In the genomic region with DNA sequence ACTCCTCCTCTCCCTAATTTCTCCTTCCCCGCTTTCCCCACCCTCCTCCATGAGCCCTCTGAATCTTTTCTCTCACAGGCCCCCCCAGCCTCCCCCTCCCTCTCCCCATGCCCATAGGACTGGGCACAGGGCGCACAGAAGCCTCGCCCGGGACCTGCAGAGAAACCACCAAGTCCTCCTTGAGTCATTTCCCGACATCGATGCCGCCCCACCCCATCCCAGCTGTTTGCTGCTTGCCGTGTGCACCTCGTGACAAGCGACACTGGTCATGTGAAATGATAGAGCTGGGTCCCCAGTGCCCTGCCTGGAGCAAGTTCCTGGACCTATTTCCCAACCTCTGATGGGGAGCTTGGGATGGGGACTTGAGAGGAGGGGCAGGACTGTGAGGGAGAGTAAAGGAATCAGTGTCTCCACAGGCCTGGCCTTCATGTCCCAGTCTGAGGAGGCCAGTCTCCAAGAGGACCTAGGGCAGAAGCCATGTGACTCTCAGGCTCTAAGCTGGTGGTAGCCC, we compare ENCODE assay signal across 8 mouse cellular contexts. TPM values are rescaled to one million over a fixed set of nuclear protein-coding genes. Genes with fewer than 3 reads are reported as not detected.
DNase-seq lines count a peak whose midpoint lies in the region; ATAC-seq and TF ChIP-seq lines count a peak whose summit lies in the region.

No protein-coding gene starts in this region.

- DNase-seq in lung, adult 18-20 months = peak; percentile 80 to 81
- no peak for DNase-seq in lung, adult 2 months
- peak; percentile 54 for DNase-seq in embryonic facial prominence, embryonic 14.5 days (ENCODE audit: low spot score)
- peak; percentile 49 to 51 for DNase-seq in kidney, postnatal 36 days
- DNase-seq in right cerebral cortex, adult 2 months (ENCODE audit: low spot score in 2 of 2) = no peak
- no peak for DNase-seq in spleen, postnatal 10 days (ENCODE audit: low spot score in 2 of 2)

- peak overlapping the region; percentile 64 for H3K27ac ChIP-seq in embryonic facial prominence, embryonic 14.5 days (replicated peaks; ENCODE audit: low read depth, low read length)
- peak overlapping the region in 1 of 2 experiments; percentile 39; a peak in 2 of 4 replicates for H3K27ac ChIP-seq in heart, embryonic 14.5 days (replicated peaks in 1 of 2; ENCODE audit: control insufficient read depth in 1 of 2, insufficient read depth in 1 of 2, low read depth in 2 of 2, low read length in 2 of 2)
- H3K27ac ChIP-seq in midbrain, embryonic 15.5 days = peak overlapping the region; percentile 76

- H3K9ac ChIP-seq in embryonic facial prominence, embryonic 14.5 days (ENCODE audit: low read depth, low read length) = 0 out of 2 replicates have a peak overlapping the region, but pooled peaks have one; percentile 15
- peak overlapping the region; percentile 30; the same call in 1 of the 2 replicates for H3K9ac ChIP-seq in heart, embryonic 14.5 days (ENCODE audit: low read length)
- no peak overlapping the region for H3K9ac ChIP-seq in midbrain, embryonic 15.5 days

- TF ChIP-seq POLR2A in lung, adult 2 months (IDR thresholded peaks at IDR 0.05; ENCODE audit: borderline replicate concordance, extremely low read depth, low read depth, low read length) = no peak

- H3K27me3 ChIP-seq in embryonic facial prominence, embryonic 14.5 days (replicated peaks; ENCODE audit: control insufficient read depth, insufficient read depth, low read length) = no peaks in the 10 kb centered on the region
- H3K27me3 ChIP-seq in heart, embryonic 14.5 days (ENCODE audit: control insufficient read depth, insufficient read depth, low read length) = no peaks in the 10 kb centered on the region
- H3K27me3 ChIP-seq in midbrain, embryonic 15.5 days (replicated peaks) = no peaks in the 10 kb centered on the region

- peaks cover 9% of the 10 kb centered on the region; the same call in 1 of the 2 replicates for H3K36me3 ChIP-seq in embryonic facial prominence, embryonic 14.5 days (ENCODE audit: control insufficient read depth, insufficient read depth, low read length)
- H3K36me3 ChIP-seq in heart, embryonic 14.5 days (ENCODE audit: control insufficient read depth, insufficient read depth, low read length) = peaks cover 18% of the 10 kb centered on the region
- no peaks in the 10 kb centered on the region for H3K36me3 ChIP-seq in midbrain, embryonic 15.5 days (replicated peaks)

- no peaks in the 10 kb centered on the region for H3K9me3 ChIP-seq in embryonic facial prominence, embryonic 14.5 days (ENCODE audit: control insufficient read depth, low read length)
- H3K9me3 ChIP-seq in heart, embryonic 14.5 days (ENCODE audit: control insufficient read depth, low read length) = peaks cover 4% of the 10 kb centered on the region; the same call in 1 of the 2 replicates
- H3K9me3 ChIP-seq in midbrain, embryonic 15.5 days = no peaks in the 10 kb centered on the region

- TF ChIP-seq CTCF in lung, adult 2 months (IDR thresholded peaks at IDR 0.05; ENCODE audit: insufficient read depth, low read length) = no peak

- peaks cover 29% of the 10 kb centered on the region for H3K4me1 ChIP-seq in lung, adult 2 months (ENCODE audit: control insufficient read depth, insufficient read depth, low read length)
- peaks cover 27% of the 10 kb centered on the region for H3K4me1 ChIP-seq in embryonic facial prominence, embryonic 14.5 days (ENCODE audit: control insufficient read depth, insufficient read depth, low read length)
- peaks cover 20 to 27% of the 10 kb centered on the region in 2 experiments for H3K4me1 ChIP-seq in heart, embryonic 14.5 days (ENCODE audit: control insufficient read depth in 2 of 2, insufficient read depth in 2 of 2, low read length in 2 of 2)
- H3K4me1 ChIP-seq in midbrain, embryonic 15.5 days = peaks cover 22% of the 10 kb centered on the region

- H3K4me2 ChIP-seq in embryonic facial prominence, embryonic 14.5 days (ENCODE audit: low read depth, low read length) = peak overlapping the region; percentile 6; the same call in 1 of the 2 replicates
- H3K4me2 ChIP-seq in heart, embryonic 14.5 days (ENCODE audit: low read length) = no peak overlapping the region
- no peak overlapping the region for H3K4me2 ChIP-seq in midbrain, embryonic 15.5 days

- ATAC-seq in embryonic facial prominence, embryonic 14.5 days (ENCODE audit: low read depth) = peak; percentile 66
- ATAC-seq in heart, embryonic 14.5 days (ENCODE audit: insufficient number of reproducible peaks, insufficient read depth, low FRiP score, low read depth) = no peak
- peak; percentile 68 for ATAC-seq in midbrain, embryonic 15.5 days (replicated peaks)

- H3K4me3 ChIP-seq in lung, adult 2 months (replicated peaks; ENCODE audit: extremely low read depth, low read depth, low read length) = no peak overlapping the region
- H3K4me3 ChIP-seq in embryonic facial prominence, embryonic 14.5 days (ENCODE audit: low read depth, low read length) = no peak overlapping the region
- H3K4me3 ChIP-seq in heart, embryonic 14.5 days (ENCODE audit: control insufficient read depth in 1 of 2, insufficient read depth in 1 of 2, low read depth in 1 of 2, low read length in 2 of 2) = no peak overlapping the region
- H3K4me3 ChIP-seq in midbrain, embryonic 15.5 days = no peak overlapping the region

- WGBS in lung, adult 2 months = 42% methylated on average over 10 of the region's 10 CpGs
- 29% methylated on average over 10 of the region's 10 CpGs for WGBS in embryonic facial prominence, embryonic 14.5 days
- 64% methylated on average over 10 of the region's 10 CpGs for WGBS in heart, embryonic 14.5 days
- 38% methylated on average over 10 of the region's 10 CpGs for WGBS in midbrain, embryonic 15.5 days

RNA-seq across cellular contexts. Expression of a gene that starts 53.4 kb away (rescaled TPM):
- 37.1 and 43.5 TPM in 2 replicates for polyA plus RNA-seq in lung, adult 2 months (2012; rRNA removed)
- polyA plus RNA-seq in embryonic facial prominence, embryonic 14.5 days (2014; fragmentation: Nextera tagmentation; extraction: Ambion mirVana) = 39.4 and 40.2 TPM in 2 replicates
- 20.9 and 24.9 TPM in 2 replicates for polyA plus RNA-seq in heart, embryonic 14.5 days (2014; fragmentation: Nextera tagmentation; extraction: Ambion mirVana)
- 27.3 and 27.7 TPM in 2 replicates for polyA plus RNA-seq in midbrain, embryonic 15.5 days (2015; fragmentation: Nextera tagmentation; extraction: Ambion mirVana)

Comparison
In these comparisons a context has a peak if more than half of its experiments do, and no peak if none do; other contexts are left out.
1. DNase-seq: peak in lung, adult 18-20 months (2 of 2), embryonic facial prominence, embryonic 14.5 days (single experiment) and kidney, postnatal 36 days (2 of 2); none in lung, adult 2 months (single experiment), right cerebral cortex, adult 2 months (0 of 2) and spleen, postnatal 10 days (0 of 2).